Mouse (Mus musculus) v-Abl transformed pro-B cells (cell line): Measurements from ENCODE around the gene Srgap2.

Experiments used
- in situ Hi-C, 2 experiments: fragments of 400-800 bp; cut with MboI; formaldehyde crosslinking; loops; one replicate each; pipeline ENCODE4 v1.15.1; 2025; ENCODE audit not compliant: unreplicated experiment in 2 of 2

The Srgap2 gene

GRCm38 (mm10) chr1:131481391-131481790, 45.8 kb downstream of the Srgap2 start:
- in situ Hi-C loops: no loop called here

- in situ Hi-C loops: no loop called here
Observed at GRCm38 (mm10) chr1:131478770-131479305, 48.3 kb downstream of the Srgap2 start.

GRCm38 (mm10) chr1:131475306-131475705, 51.8 kb downstream of the Srgap2 start:
- in situ Hi-C loops: no loop called here

DNA sequence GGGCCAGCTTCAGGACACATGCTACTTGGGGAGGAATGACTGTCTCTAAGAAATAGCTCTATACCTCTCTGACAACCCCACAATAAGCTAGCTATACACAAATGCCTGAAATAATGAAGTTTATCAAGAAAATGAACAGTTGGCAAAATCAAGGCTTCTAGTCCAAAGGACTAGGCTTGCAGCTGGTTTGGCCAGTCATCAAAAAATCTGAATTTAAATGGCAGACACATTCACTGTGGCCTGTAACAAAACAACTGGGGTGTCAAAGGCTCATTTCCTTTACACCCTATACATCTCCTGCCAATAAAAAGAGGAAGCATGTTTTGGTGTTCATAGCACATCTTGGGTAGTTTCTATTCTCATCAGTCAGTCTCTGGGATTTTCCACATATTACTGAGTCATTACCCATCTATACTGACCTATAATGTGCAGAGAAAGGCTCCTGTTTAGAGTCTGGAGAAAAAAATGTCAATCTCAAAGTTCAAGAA, 53.5 kb downstream of the Srgap2 start:
- in situ Hi-C loops: no loop called here

GRCm38 (mm10) chr1:131470597-131470996, 56.6 kb downstream of the Srgap2 start:
- in situ Hi-C loops: no loop called here

DNA sequence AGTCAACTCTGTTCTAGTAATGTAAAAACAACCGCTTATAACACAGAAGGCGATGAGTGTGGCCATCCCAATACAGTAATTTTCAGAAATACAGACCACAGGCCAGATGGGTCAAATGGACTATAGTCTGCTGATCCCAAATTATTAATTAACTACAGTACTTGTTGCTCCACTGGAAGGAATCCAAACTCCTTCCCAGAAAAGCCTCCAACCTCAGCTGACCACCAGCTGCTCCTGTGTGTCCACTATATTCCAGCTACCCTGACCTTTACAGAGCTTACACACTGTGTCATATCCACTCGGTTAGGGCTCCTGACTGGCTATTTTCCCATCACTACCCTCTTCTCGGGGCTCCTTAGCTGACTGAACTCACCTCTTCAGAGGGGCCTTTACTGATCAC, 61.3 kb downstream of the Srgap2 start:
- in situ Hi-C loops: no loop called here

DNA sequence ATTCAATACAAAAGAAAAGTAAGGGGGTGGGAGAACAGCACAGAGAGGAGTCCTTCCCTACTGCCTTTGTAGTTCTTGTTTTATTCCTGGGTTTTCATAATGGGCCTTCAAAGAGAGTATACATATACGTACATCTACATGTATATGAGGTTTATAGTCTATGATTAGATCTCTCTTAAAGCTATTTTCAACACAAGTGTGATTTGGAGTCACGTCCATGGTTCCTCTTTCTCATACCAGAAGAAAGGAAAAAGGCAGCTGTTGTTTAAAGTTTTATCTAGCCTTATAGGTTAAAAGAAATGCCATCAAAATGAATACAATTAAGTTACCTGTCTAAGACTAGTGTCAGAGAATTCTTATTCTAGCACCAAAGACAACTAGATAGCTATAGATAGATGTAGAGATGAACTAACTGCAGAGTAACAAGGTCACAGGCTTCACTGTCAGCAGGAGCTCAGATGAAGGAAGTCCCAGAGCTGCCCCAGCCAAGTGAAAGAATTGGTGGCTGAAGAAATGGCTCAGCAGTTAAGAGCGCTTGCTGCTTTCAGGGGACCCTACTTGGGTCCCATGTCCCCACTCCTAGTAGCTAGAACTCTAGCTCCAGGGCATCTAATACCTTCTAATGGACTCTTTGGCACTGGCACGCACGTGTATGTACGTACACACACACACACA, 63.1 kb downstream of the Srgap2 start:
- in situ Hi-C loops: no loop called here

- in situ Hi-C loops: no loop called here
Observed at GRCm38 (mm10) chr1:131462541-131463067, 64.5 kb downstream of the Srgap2 start.

GRCm38 (mm10) chr1:131460914-131461530, 66.1 kb downstream of the Srgap2 start:
- in situ Hi-C loops: no loop called here

GRCm38 (mm10) chr1:131455355-131455890, 71.7 kb downstream of the Srgap2 start:
- in situ Hi-C loops: no loop called here

GRCm38 (mm10) chr1:131454386-131454785, 72.8 kb downstream of the Srgap2 start:
- in situ Hi-C loops: no loop called here

GRCm38 (mm10) chr1:131453335-131453734, 73.8 kb downstream of the Srgap2 start:
- in situ Hi-C loops: no loop called here

GRCm38 (mm10) chr1:131448373-131448772, 78.8 kb downstream of the Srgap2 start:
- in situ Hi-C loops: no loop called here

DNA sequence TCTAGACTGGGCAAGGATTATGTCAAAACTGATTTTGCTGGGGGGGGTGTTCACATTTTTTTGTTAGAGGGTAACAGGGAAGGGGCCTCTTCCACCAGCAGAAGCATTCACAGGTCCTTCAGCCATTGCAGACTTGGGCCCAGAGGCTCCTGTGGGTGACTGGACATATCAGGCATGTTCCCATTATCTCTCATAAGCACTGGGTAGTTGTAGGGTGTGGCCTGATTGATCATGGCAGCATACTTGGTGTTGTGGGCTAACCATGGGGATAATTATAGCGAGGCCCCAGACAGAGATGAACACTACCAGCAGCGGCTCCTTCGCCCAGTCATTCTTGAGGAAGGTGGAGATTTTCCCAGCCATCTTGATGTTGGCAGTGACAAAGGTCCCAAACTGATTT, 79.8 kb downstream of the Srgap2 start:
- in situ Hi-C loops: no loop called here

GRCm38 (mm10) chr1:131446577-131446976, 80.6 kb downstream of the Srgap2 start:
- in situ Hi-C loops: no loop called here

DNA sequence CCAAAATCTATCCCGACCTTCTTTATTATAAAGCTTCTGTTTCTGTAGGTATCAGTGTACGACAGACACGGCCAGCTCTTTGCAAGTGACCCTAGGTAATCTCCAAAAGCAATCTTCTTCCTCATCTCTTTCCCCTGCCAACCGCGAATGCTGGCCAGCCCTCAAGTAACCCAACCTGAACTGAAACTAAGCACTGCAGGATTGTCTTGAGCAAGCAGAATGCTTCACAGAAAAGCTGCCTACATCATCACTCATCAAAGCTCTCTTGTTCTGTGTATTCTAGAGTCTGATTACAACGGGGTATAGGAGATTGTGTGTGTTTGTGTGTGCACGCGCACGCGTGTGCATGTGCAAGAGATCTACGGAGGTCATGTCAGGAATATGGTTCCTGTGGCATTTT, 88.6 kb downstream of the Srgap2 start:
- in situ Hi-C loops: loop anchor here in 1 of 2 experiments (10.0 kb wide), 1 partner anchor 86 kb away; the partner anchor contains the start of genes Fam72a and Srgap2

- in situ Hi-C loops: loop anchor here in 1 of 2 experiments (10.0 kb wide), 1 partner anchor 87 kb away; the partner anchor contains the start of genes Fam72a and Srgap2
Observed at GRCm38 (mm10) chr1:131437975-131438374, 89.2 kb downstream of the Srgap2 start.

- in situ Hi-C loops: loop anchor here in 1 of 2 experiments (10.0 kb wide), 1 partner anchor 88 kb away; the partner anchor contains the start of genes Fam72a and Srgap2
Observed at GRCm38 (mm10) chr1:131436609-131437008, 90.5 kb downstream of the Srgap2 start.

GRCm38 (mm10) chr1:131431456-131432246, 95.5 kb downstream of the Srgap2 start:
- in situ Hi-C loops: loop anchor here in 1 of 2 experiments (10.0 kb wide), 1 partner anchor 93 kb away; the partner anchor contains the start of genes Fam72a and Srgap2
